Mouse (Mus musculus) intestine, postnatal 0 days (tissue): ENCODE measurements around the gene Mitf. TPM values are rescaled to one million over a fixed set of nuclear protein-coding genes. Genes with fewer than 3 reads are reported as not detected.

Source experiments
- ATAC-seq: fragments of 200-750 bp; cut with Nextera tagmentation; 2 replicates; pipeline ENCODE4 v1.8.0; 2017; ENCODE audit warnings: mild to moderate bottlenecking, moderate TSS enrichment, moderate library complexity
- H3K27ac ChIP-seq: fragments of 300-500 bp; sonication (generic); 2 replicates; pipeline ENCODE4 v1.5.1; 2014; ENCODE audit warnings: mild to moderate bottlenecking, low read depth, low read length, moderate library complexity
- H3K27me3 ChIP-seq: fragments of 300-500 bp; sonication (generic); replicated peaks from 2 replicates; pipeline ENCODE4 v1.6.1; 2014; ENCODE audit warnings: low read length, mixed read lengths; ENCODE audit not compliant: control insufficient read depth, insufficient read depth
- H3K36me3 ChIP-seq: fragments of 300-500 bp; sonication (generic); 2 replicates; pipeline ENCODE4 v1.6.1; 2014; ENCODE audit warnings: mild to moderate bottlenecking, moderate library complexity; ENCODE audit not compliant: control insufficient read depth, insufficient read depth
- H3K4me1 ChIP-seq: fragments of 300-500 bp; sonication (generic); replicated peaks from 2 replicates; pipeline ENCODE4 v1.6.1; 2014; ENCODE audit warnings: antibody characterized with exemption, low read length, mixed read lengths; ENCODE audit not compliant: control insufficient read depth, insufficient read depth
- H3K4me2 ChIP-seq: fragments of 300-500 bp; sonication (generic); replicated peaks from 2 replicates; pipeline ENCODE4 v1.6.1; 2014; ENCODE audit warnings: low read depth, mild to moderate bottlenecking, moderate library complexity
- H3K4me3 ChIP-seq: fragments of 300-500 bp; sonication (generic); 2 replicates; pipeline ENCODE4 v1.5.1; 2014; ENCODE audit warnings: low read depth, low read length
- H3K9ac ChIP-seq: fragments of 300-500 bp; sonication (generic); 2 replicates; pipeline ENCODE4 v1.6.1; 2014; ENCODE audit warnings: mild to moderate bottlenecking, low read depth, low read length
- H3K9me3 ChIP-seq: fragments of 300-500 bp; sonication (generic); 2 replicates; pipeline ENCODE4 v1.6.1; 2016; ENCODE audit warnings: mixed run types; ENCODE audit not compliant: control insufficient read depth
- CTCF ChIP-seq: sonication (generic); IDR thresholded peaks from 2 replicates; pipeline ENCODE4 v1.5.1; 2016; ENCODE audit warnings: low read depth, mild to moderate bottlenecking, control low read depth, antibody characterized with exemption, moderate library complexity
- WGBS: fragments of 180-500 bp; shearing (Covaris S2); extraction: QIAGEN DNeasy Blood & Tissue Kit; methylation state at CpG from one replicate; pipeline ENCODE4 v1.1.7; 2014; 5-methylcytosine and 5-hydroxymethylcytosine counted together
- polyA plus RNA-seq: library from polyadenylated mRNA; unstranded; fragments of >200 nt; fragmentation: Nextera tagmentation; extraction: Ambion mirVana; gene quantifications from 2 replicates; pipeline ENCODE4 v1.2.1, GENCODE M21; 2015

Gene Mitf
- polyA plus RNA-seq, 1 experiment from 2014 or later = 0.74 TPM

DNA sequence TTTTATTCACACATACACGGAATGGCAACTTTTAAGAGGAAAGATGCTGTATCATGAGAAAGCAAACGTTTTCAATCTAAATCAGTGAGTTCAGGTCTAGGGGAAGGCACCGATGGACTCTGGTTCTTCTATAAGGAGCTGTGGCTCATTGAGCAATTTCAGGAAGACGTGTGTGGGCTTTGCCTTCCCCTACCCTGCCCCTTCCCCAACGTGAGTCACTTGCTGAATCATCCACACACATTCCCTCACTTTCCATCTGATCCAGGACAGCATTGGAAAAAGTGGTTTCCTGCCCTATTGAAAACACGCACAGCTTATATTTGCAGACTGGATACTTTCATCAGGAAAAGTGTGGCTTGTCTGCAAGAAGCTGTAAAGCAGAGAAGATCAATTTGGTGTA is 11.3 kb downstream of the Mitf start:
- WGBS = 51% methylated on average over 6 of the region's 6 CpGs
- Histone ChIP-seq H3K4me1 (no peaks in the 10 kb centered on the region), H3K4me2 (no peak overlapping the region), H3K9ac (no peak overlapping the region), H3K4me3 (no peak overlapping the region), H3K9me3 (no peaks in the 10 kb centered on the region), H3K27ac (no peak overlapping the region), H3K36me3 (no peaks in the 10 kb centered on the region), H3K27me3 (no peaks in the 10 kb centered on the region)
- no peak for ATAC-seq
- no peak for TF ChIP-seq CTCF

DNA sequence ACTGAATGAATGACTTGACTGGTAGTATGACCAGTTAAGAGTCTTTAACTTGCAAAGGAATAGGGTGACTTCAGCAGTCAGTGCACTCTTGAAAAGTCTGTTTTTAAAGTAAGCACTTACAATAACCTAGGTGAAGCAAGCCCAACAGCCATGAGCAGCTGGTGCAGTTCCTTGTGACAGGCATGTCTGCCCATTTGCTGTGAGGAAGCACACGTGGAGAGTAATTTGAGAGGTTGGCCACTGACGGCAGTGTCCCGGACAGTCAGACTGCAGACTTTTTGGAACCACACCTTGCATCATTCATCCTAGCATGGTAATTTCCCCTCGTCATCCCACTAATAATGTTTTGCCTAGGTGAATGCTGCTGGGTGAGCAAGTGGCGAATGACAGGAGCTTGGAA is 12.1 kb downstream of the Mitf start:
- H3K9me3 ChIP-seq = no peaks in the 10 kb centered on the region
- no peak overlapping the region for H3K27ac ChIP-seq
- no peak overlapping the region for H3K4me2 ChIP-seq
- WGBS = 68% methylated on average over 5 of the region's 5 CpGs
- no peaks in the 10 kb centered on the region for H3K27me3 ChIP-seq
- H3K9ac ChIP-seq = no peak overlapping the region
- no peak overlapping the region for H3K4me3 ChIP-seq
- TF ChIP-seq CTCF = no peak
- no peaks in the 10 kb centered on the region for H3K4me1 ChIP-seq
- H3K36me3 ChIP-seq = no peaks in the 10 kb centered on the region
- ATAC-seq = no peak

DNA sequence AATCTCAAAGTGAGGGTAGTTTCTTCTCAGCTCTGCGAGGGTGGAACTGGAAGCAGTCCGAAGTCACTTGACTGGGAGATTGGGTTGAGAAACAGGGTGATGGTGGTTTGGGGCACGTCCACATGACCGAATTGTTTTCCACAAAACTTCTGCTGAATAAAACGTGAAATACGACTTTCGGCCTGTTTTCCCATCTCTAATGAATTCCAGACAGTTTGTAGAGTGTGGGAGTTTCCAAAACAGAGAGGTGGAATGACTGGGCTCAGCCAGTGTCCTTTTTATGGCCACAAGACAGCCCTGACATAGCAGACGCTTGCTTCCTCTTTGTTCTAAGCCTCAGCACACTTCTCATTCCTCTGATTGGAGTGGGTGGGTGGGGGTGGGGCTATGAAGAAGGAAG is 13.7 kb downstream of the Mitf start:
- no peaks in the 10 kb centered on the region for H3K4me1 ChIP-seq
- H3K27ac ChIP-seq = no peak overlapping the region
- H3K9ac ChIP-seq = no peak overlapping the region
- TF ChIP-seq CTCF = no peak
- WGBS = 76% methylated on average over 8 of the region's 8 CpGs
- no peaks in the 10 kb centered on the region for H3K9me3 ChIP-seq
- H3K4me2 ChIP-seq = no peak overlapping the region
- no peak for ATAC-seq
- H3K36me3 ChIP-seq = no peaks in the 10 kb centered on the region
- no peaks in the 10 kb centered on the region for H3K27me3 ChIP-seq
- H3K4me3 ChIP-seq = no peak overlapping the region

DNA sequence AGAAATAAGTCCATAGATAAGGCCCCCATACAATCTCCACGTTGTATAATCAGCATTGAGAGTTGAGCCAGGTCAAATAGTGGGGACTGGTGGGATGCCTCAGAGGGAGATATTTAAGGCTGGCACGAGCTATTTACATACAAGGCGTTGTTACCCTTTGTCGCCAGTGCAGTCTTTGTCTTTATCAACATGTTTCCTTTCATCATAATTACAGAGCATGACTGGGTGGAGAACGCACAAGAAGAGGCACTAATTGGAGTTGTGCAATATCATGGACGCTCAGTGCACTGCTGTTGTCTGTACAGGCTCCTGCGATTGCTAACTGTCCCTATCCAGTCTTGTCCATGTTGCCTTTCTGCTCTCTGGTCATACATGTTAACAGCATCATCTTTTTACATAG is 15.0 kb downstream of the Mitf start:
- Histone ChIP-seq H3K4me2 (no peak overlapping the region), H3K4me3 (no peak overlapping the region), H3K27me3 (no peaks in the 10 kb centered on the region), H3K36me3 (no peaks in the 10 kb centered on the region), H3K4me1 (no peaks in the 10 kb centered on the region), H3K9ac (no peak overlapping the region), H3K27ac (no peak overlapping the region), H3K9me3 (no peaks in the 10 kb centered on the region)
- TF ChIP-seq CTCF = no peak
- 71% methylated on average over 7 of the region's 7 CpGs for WGBS
- ATAC-seq = no peak

DNA sequence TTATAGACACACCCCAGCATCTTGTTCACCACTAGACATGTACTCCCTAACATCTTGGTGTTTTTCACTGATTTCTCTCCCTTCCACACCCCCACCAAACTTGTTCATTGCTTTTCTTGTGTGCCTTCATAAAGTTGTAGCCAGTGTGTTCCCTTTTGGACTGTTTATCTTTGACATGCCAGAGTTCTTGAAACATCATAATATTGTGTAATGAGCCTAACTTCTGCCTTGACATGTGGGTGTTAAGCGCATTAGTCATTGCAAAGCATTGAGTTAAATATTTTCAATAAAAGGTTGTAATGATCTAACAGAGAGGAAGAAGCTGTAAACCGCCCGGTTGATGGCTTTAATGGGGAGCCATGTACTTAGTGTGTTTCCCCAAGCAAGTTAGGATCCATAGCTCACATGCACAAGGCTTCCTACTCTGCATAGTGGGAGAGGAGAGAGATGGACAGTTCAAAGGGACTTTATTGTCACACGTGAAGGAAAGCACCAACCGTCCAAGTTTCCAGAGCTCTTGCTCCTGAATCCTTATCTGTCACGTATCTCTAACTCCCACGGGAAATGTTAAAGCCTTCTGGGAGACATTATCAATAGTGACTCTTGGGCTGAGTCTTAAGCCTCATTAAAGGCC is 19.9 kb downstream of the Mitf start:
- H3K9ac ChIP-seq = no peak overlapping the region
- TF ChIP-seq CTCF = no peak
- H3K4me1 ChIP-seq = no peaks in the 10 kb centered on the region
- ATAC-seq = no peak
- WGBS = 69% methylated on average over 7 of the region's 7 CpGs
- H3K36me3 ChIP-seq = no peaks in the 10 kb centered on the region
- H3K4me3 ChIP-seq = no peak overlapping the region
- H3K4me2 ChIP-seq = no peak overlapping the region
- H3K9me3 ChIP-seq = no peaks in the 10 kb centered on the region
- H3K27me3 ChIP-seq = no peaks in the 10 kb centered on the region
- H3K27ac ChIP-seq = no peak overlapping the region

DNA sequence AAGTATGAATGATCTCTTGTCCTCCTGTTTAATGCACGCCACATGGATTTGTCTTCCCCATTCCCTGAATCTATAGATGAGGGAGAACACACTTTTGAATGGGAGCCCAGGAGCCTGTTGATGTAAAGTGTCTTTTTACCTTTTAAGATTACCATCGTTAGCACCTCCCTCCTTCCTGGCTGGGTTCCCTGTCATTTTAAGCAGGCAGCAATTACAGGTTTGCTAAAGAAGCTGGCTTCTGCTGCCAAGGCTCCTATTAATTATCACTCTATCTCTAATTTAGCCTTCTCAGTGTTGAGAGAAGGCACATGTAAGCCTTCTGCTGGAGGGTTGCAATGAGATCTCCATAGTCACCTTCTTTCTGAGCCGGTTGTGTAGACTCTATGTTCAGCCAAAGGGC is 21.2 kb downstream of the Mitf start:
- H3K27me3 ChIP-seq = no peaks in the 10 kb centered on the region
- no peaks in the 10 kb centered on the region for H3K9me3 ChIP-seq
- no peak for ATAC-seq
- H3K27ac ChIP-seq = no peak overlapping the region
- no peak for TF ChIP-seq CTCF
- H3K4me2 ChIP-seq = no peak overlapping the region
- 77% methylated on average over 3 of the region's 3 CpGs for WGBS
- H3K9ac ChIP-seq = no peak overlapping the region
- no peaks in the 10 kb centered on the region for H3K36me3 ChIP-seq
- no peaks in the 10 kb centered on the region for H3K4me1 ChIP-seq
- no peak overlapping the region for H3K4me3 ChIP-seq
